Mouse (Mus musculus): Measurements from ENCODE around the gene Wdr18. TPM values are rescaled to one million over a fixed set of nuclear protein-coding genes. Genes with fewer than 3 reads are reported as not detected.

Wdr18 gene
- total and polyA plus RNA-seq, 3 experiments: 28.5 to 69.0 (median 34.6) TPM

DNA sequence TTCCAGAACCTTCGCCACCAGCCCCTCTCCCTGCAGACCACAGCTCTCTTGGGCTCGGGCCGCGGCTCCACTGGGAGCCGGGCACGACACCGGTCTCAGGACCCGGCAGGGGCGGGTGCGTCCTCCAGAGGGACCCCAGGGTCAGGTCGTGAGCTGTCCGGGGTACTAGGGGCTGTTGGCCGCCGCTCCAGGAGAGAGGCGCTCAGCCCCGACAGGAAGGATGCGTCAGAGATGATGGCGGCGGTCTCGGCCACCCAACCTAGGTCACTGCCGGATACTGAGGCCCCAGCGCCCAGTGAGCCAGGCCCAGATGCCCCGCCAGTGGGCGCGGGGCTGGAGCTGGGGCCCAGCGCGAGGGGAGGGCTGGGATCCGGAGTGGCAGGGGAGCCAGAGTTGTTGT is 17.4 kb downstream of the Wdr18 start:
- no peak for TF ChIP-seq GATA1 (IDR thresholded peaks at IDR 0.05; ENCODE audit: borderline replicate concordance, low read length)
- TF ChIP-seq GATA2 (IDR thresholded peaks at IDR 0.05; ENCODE audit: borderline replicate concordance, low read depth, low read length): no peak
- TF ChIP-seq CTCF (IDR thresholded peaks at IDR 0.05; ENCODE audit: low read depth, low read length): no peak
- TF ChIP-seq TAL1 (conservative IDR thresholded peaks at IDR 0.05; ENCODE audit: low read depth, low read length): no peak
- TF ChIP-seq POLR2AphosphoS5 (IDR thresholded peaks at IDR 0.05; ENCODE audit: insufficient replicate concordance, low read depth, low read length): no peak
- Histone ChIP-seq H3K4me3 (ENCODE audit: low read depth, low read length) (peak overlapping the region; percentile 18; the same call in 1 of the 2 replicates), H3K4me1 (ENCODE audit: insufficient read depth, low read depth, low read length) (peaks cover 45% of the 10 kb centered on the region), H3K9me3 (replicated peaks) (peaks cover 58% of the 10 kb centered on the region), H3K27me3 (ENCODE audit: insufficient read depth, low read length) (peaks cover 10% of the 10 kb centered on the region; the same call in 1 of the 2 replicates), H3K36me3 (replicated peaks) (peaks cover 96% of the 10 kb centered on the region)
- no peak for ATAC-seq (ENCODE audit: extremely low read depth, insufficient number of reproducible peaks, low FRiP score, poor library complexity, severe bottlenecking)
- no peak for DNase-seq (ENCODE audit: low spot score)

DNA sequence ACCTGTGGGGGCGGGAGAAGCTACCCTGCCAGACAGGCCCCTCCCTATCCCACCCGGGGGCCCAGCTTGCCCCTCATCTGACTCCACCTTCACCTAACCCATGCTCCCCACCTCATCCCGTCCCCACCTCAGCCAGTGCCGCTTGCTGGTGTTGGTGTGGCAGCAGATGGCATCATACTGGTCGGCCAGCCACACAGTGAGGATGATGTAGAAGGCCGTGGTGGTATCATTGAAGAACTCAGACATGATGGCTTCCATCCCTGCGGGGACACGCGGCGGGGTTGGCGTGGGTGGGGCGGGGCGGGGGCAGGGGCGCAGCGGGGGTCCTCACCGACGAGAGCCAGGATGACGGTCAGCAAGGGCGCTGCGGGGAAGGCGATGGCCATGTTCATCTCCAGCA is 18.1 kb downstream of the Wdr18 start:
- peaks cover 58% of the 10 kb centered on the region for H3K9me3 ChIP-seq (replicated peaks)
- peaks cover 6% of the 10 kb centered on the region; the same call in 1 of the 2 replicates for H3K27me3 ChIP-seq (ENCODE audit: insufficient read depth, low read length)
- ATAC-seq (ENCODE audit: extremely low read depth, insufficient number of reproducible peaks, low FRiP score, poor library complexity, severe bottlenecking): no peak
- no peak for TF ChIP-seq POLR2AphosphoS5 (IDR thresholded peaks at IDR 0.05; ENCODE audit: insufficient replicate concordance, low read depth, low read length)
- TF ChIP-seq CTCF (IDR thresholded peaks at IDR 0.05; ENCODE audit: low read depth, low read length): no peak
- no peak for TF ChIP-seq TAL1 (conservative IDR thresholded peaks at IDR 0.05; ENCODE audit: low read depth, low read length)
- no peak for TF ChIP-seq GATA1 (IDR thresholded peaks at IDR 0.05; ENCODE audit: borderline replicate concordance, low read length)
- no peak for TF ChIP-seq GATA2 (IDR thresholded peaks at IDR 0.05; ENCODE audit: borderline replicate concordance, low read depth, low read length)
- peaks cover 98% of the 10 kb centered on the region for H3K36me3 ChIP-seq (replicated peaks)
- DNase-seq (ENCODE audit: low spot score): no peak
- peak overlapping the region; percentile 27; the same call in 1 of the 2 replicates for H3K4me3 ChIP-seq (ENCODE audit: low read depth, low read length)
- peaks cover 52% of the 10 kb centered on the region for H3K4me1 ChIP-seq (ENCODE audit: insufficient read depth, low read depth, low read length)

DNA sequence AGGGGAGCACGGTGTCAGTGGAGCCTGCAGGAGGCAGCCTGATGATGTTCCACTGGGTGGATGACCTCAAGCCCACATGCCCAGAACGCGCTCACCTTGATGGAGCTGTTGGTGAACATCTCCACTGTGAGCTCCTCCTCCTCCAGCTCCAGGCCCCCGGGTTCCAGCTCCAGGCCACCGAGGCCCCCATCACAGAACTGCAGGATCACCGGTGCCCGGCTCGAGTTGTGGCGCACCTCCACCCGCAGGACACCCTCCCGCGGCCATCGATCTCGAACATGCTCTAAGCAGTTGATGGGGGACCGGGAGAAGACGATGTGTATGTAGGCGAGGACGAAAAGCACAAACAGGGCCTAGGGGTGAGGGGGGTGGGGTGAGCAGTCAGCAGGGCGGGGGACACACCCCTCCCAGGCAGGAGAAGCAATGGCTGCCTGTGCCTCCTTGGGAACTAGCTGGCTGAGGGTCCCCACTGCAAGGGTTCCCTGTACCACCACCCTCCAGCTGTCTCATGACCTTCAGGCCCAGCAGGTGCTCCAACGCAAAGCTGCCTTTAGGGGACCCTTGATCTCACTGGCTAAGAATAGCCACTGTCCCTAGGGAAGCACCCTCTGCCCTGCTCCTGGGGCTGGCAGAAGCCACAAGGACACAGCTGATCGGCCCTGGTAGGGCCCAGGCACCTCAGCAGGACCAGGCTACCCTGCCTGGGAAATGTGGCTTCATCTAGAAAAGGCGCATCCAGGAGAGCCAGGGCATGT is 19.6 kb downstream of the Wdr18 start:
- peaks cover 60% of the 10 kb centered on the region for H3K4me1 ChIP-seq (ENCODE audit: insufficient read depth, low read depth, low read length)
- H3K36me3 ChIP-seq (replicated peaks): peaks cover 88% of the 10 kb centered on the region
- H3K9me3 ChIP-seq (replicated peaks): peaks cover 49% of the 10 kb centered on the region

DNA sequence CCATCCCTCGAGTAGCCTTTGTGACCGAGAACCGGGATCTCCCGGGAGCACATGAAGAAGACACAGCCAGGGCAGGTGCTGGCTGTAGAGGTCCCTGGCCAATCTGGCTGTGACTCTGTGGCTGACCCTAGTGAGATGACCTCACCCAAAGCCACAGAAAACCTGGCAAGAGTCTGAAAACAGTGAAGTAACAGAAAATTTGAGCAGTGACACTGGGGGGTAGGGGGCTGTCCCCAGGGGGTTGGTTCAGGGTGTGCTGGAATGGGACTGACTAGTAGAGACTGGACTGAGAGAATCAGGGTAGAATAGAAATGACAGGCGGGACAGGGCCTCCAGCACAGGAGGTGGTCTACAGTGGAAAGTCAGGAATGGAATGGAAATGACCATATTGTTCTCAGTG is 23.3 kb downstream of the Wdr18 start:
- DNase-seq (ENCODE audit: low spot score) (no peak), ATAC-seq (ENCODE audit: extremely low read depth, insufficient number of reproducible peaks, low FRiP score, poor library complexity, severe bottlenecking) (no peak)
- H3K36me3 ChIP-seq (replicated peaks): peaks cover 52% of the 10 kb centered on the region
- peaks cover 79% of the 10 kb centered on the region for H3K4me1 ChIP-seq (ENCODE audit: insufficient read depth, low read depth, low read length)
- TF ChIP-seq POLR2AphosphoS5 (IDR thresholded peaks at IDR 0.05; ENCODE audit: insufficient replicate concordance, low read depth, low read length) (no peak), GATA2 (IDR thresholded peaks at IDR 0.05; ENCODE audit: borderline replicate concordance, low read depth, low read length) (no peak), CTCF (IDR thresholded peaks at IDR 0.05; ENCODE audit: low read depth, low read length) (no peak), TAL1 (conservative IDR thresholded peaks at IDR 0.05; ENCODE audit: low read depth, low read length) (no peak), GATA1 (IDR thresholded peaks at IDR 0.05; ENCODE audit: borderline replicate concordance, low read length) (no peak)
- H3K9me3 ChIP-seq (replicated peaks): peaks cover 15% of the 10 kb centered on the region
- peaks cover 3% of the 10 kb centered on the region; the same call in 1 of the 2 replicates for H3K27me3 ChIP-seq (ENCODE audit: insufficient read depth, low read length)
- H3K4me3 ChIP-seq (ENCODE audit: low read depth, low read length): peak overlapping the region; percentile 84

More for the DNA sequence above, 19.6 kb downstream of the Wdr18 start:
- Histone ChIP-seq H3K27me3 (ENCODE audit: insufficient read depth, low read length) (peaks cover 6% of the 10 kb centered on the region; the same call in 1 of the 2 replicates), H3K4me3 (ENCODE audit: low read depth, low read length) (peak overlapping the region; percentile 10; the same call in 1 of the 2 replicates)
- ATAC-seq (ENCODE audit: extremely low read depth, insufficient number of reproducible peaks, low FRiP score, poor library complexity, severe bottlenecking) (no peak), DNase-seq (ENCODE audit: low spot score) (no peak)
- TF ChIP-seq GATA1 (IDR thresholded peaks at IDR 0.05; ENCODE audit: borderline replicate concordance, low read length) (no peak), CTCF (IDR thresholded peaks at IDR 0.05; ENCODE audit: low read depth, low read length) (no peak), TAL1 (conservative IDR thresholded peaks at IDR 0.05; ENCODE audit: low read depth, low read length) (no peak), GATA2 (IDR thresholded peaks at IDR 0.05; ENCODE audit: borderline replicate concordance, low read depth, low read length) (no peak), POLR2AphosphoS5 (IDR thresholded peaks at IDR 0.05; ENCODE audit: insufficient replicate concordance, low read depth, low read length) (no peak)

DNA sequence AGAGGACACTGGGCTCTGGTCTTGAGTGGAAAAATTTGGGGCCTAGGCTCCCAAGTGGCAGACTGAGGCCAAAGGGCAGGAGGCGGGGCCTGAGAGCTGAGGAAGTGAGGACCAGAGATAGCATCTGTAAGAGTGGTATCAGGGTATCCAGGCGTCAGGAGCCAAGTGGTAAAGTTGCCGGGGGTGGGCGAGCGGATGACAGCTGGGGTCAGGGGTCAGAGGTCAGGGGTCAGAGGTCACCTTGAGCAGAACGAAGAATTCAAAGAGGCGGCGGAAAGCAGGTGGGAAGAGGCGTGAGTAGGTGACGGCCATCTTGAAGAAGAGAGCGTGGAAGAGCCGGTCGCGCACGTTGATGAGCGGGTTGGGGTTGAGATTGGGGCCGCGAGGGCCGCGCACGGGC is 23.7 kb downstream of the Wdr18 start:
- DNase-seq (ENCODE audit: low spot score) (peak; percentile 58), ATAC-seq (ENCODE audit: extremely low read depth, insufficient number of reproducible peaks, low FRiP score, poor library complexity, severe bottlenecking) (no peak)
- TF ChIP-seq TAL1 (conservative IDR thresholded peaks at IDR 0.05; ENCODE audit: low read depth, low read length) (no peak; the same call in 1 of the 2 replicates), CTCF (IDR thresholded peaks at IDR 0.05; ENCODE audit: low read depth, low read length) (no peak), GATA1 (IDR thresholded peaks at IDR 0.05; ENCODE audit: borderline replicate concordance, low read length) (no peak), POLR2AphosphoS5 (IDR thresholded peaks at IDR 0.05; ENCODE audit: insufficient replicate concordance, low read depth, low read length) (no peak), GATA2 (IDR thresholded peaks at IDR 0.05; ENCODE audit: borderline replicate concordance, low read depth, low read length) (no peak)
- Histone ChIP-seq H3K4me3 (ENCODE audit: low read depth, low read length) (peak overlapping the region; percentile 84), H3K9me3 (replicated peaks) (peaks cover 10% of the 10 kb centered on the region), H3K4me1 (ENCODE audit: insufficient read depth, low read depth, low read length) (peaks cover 84% of the 10 kb centered on the region), H3K36me3 (replicated peaks) (peaks cover 47% of the 10 kb centered on the region), H3K27me3 (ENCODE audit: insufficient read depth, low read length) (peaks cover 3% of the 10 kb centered on the region; the same call in 1 of the 2 replicates)

DNA sequence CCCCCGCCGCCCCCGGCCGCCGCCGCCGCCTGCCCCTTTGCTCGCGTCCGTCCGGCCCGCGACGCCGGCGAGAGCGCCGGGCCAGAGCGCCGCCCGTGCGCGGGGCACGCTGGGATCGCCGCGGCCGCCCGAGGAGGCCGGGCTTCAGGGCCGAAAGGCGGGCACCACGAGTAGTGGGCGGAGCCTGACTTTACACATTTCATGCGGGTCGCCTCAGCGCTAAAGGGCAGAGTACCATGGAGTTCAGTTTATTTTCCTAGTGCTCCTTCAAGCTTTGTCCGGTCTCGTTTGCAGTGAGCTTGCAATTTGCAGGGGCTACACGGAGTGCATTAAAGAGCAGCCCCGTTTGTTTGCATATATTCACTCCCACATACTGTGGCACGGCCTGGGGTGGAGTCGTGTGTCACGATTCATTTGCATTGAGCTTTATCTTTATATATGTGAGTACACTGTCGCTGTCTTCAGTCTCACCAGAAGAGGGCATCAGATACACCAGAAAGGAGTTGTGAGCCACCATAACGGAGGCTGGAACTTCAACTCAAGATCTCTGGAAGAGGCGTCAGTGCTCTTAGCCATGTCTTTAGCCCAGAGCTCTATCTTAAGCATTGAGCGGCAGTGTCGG is 24.4 kb downstream of the Wdr18 start, which contains the start of gene Tmem259:
Tmem259 (minus strand) TSS at position 136 of the 622 bp plus-strand sequence.
- ATAC-seq (ENCODE audit: extremely low read depth, insufficient number of reproducible peaks, low FRiP score, poor library complexity, severe bottlenecking) (peak; percentile 16; the same call in 1 of the 2 replicates), DNase-seq (ENCODE audit: low spot score) (peak; percentile 72)
- Histone ChIP-seq H3K36me3 (replicated peaks) (peaks cover 41% of the 10 kb centered on the region), H3K27me3 (ENCODE audit: insufficient read depth, low read length) (peaks cover 6% of the 10 kb centered on the region; the same call in 1 of the 2 replicates), H3K9me3 (replicated peaks) (peaks cover 4% of the 10 kb centered on the region; the same call in 1 of the 2 replicates), H3K4me1 (ENCODE audit: insufficient read depth, low read depth, low read length) (peaks cover 86% of the 10 kb centered on the region), H3K4me3 (ENCODE audit: low read depth, low read length) (peak within 1 kb of the TSS; percentile 84)
- TF ChIP-seq TAL1 (conservative IDR thresholded peaks at IDR 0.05; ENCODE audit: low read depth, low read length) (no peak), GATA2 (IDR thresholded peaks at IDR 0.05; ENCODE audit: borderline replicate concordance, low read depth, low read length) (no peak), GATA1 (IDR thresholded peaks at IDR 0.05; ENCODE audit: borderline replicate concordance, low read length) (no peak), POLR2AphosphoS5 (IDR thresholded peaks at IDR 0.05; ENCODE audit: insufficient replicate concordance, low read depth, low read length) (no peak), CTCF (IDR thresholded peaks at IDR 0.05; ENCODE audit: low read depth, low read length) (no peak)

Measured in G1E (cell line).